Mouse (Mus musculus): ENCODE data around the gene Fam240a.

The Fam240a gene

GRCm38 (mm10) chr9:110945343-110945742, 28.7 kb upstream of the Fam240a start:
- no peak for DNase-seq

- DNase-seq, result no peak
Measured at GRCm38 (mm10) chr9:110944265-110944664, 27.6 kb upstream of the Fam240a start.

- no peak for DNase-seq
Measured at GRCm38 (mm10) chr9:110937506-110938490, 21.1 kb upstream of the Fam240a start.

GRCm38 (mm10) chr9:110935941-110936340, 19.3 kb upstream of the Fam240a start:
- DNase-seq, result no peak

- no peak for DNase-seq
Measured at GRCm38 (mm10) chr9:110933850-110934437, 17.3 kb upstream of the Fam240a start.

GRCm38 (mm10) chr9:110931573-110931972, 14.9 kb upstream of the Fam240a start:
- no peak for DNase-seq

GRCm38 (mm10) chr9:110922759-110923158, 6.1 kb upstream of the Fam240a start:
- peak; percentile 67 to 86 for DNase-seq

GRCm38 (mm10) chr9:110920665-110921419, 4.2 kb upstream of the Fam240a start:
- peak; percentile 12 to 56 for DNase-seq

GRCm38 (mm10) chr9:110915466-110915865, 1.2 kb downstream of the Fam240a start:
- DNase-seq, result no peak

GRCm38 (mm10) chr9:110914631-110915236, 1.9 kb downstream of the Fam240a start:
- DNase-seq, result no peak

- no peak for DNase-seq
Measured at GRCm38 (mm10) chr9:110909371-110909967, 7.2 kb downstream of the Fam240a start.

- no peak for DNase-seq
Measured at GRCm38 (mm10) chr9:110908631-110909016, 8.0 kb downstream of the Fam240a start.

GRCm38 (mm10) chr9:110907838-110908630, 8.6 kb downstream of the Fam240a start:
- no peak for DNase-seq

- no peak for DNase-seq
Measured at GRCm38 (mm10) chr9:110907201-110907837, 9.3 kb downstream of the Fam240a start.

GRCm38 (mm10) chr9:110902271-110902670, 14.4 kb downstream of the Fam240a start:
- DNase-seq, result no peak

- DNase-seq, result no peak
Measured at GRCm38 (mm10) chr9:110901204-110901603, 15.5 kb downstream of the Fam240a start.

GRCm38 (mm10) chr9:110899451-110900008, 17.1 kb downstream of the Fam240a start:
- DNase-seq, result no peak

GRCm38 (mm10) chr9:110896595-110896994, 20.1 kb downstream of the Fam240a start:
- no peak for DNase-seq

GRCm38 (mm10) chr9:110895994-110896393, 20.7 kb downstream of the Fam240a start:
- no peak for DNase-seq

GRCm38 (mm10) chr9:110895507-110895906, 21.2 kb downstream of the Fam240a start:
- DNase-seq, result no peak

GRCm38 (mm10) chr9:110893429-110893828, 23.2 kb downstream of the Fam240a start:
- DNase-seq, result no peak

Measured in kidney, postnatal 25 days (tissue).